Comparison of ENCODE assay signal across 14 mouse cellular contexts in the genomic region with DNA sequence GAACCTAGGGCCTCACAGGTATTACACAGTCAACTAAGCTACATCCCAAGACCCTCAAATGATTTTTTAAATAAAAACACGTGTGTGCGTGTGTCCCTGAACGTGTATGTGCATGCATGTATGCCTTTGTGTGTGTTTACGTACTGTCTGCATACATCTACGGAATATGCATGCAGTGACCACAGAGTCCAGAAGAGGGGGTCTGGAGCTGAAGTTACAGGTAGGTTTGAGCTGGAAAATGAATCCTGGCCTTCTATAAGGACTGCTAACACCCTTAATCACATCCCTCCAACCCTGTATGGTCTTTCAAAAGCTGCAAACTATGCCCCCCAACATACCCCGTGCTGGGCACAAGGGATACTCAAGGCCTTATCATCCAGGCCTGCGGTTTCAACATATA. TPM values are rescaled to one million over a fixed set of nuclear protein-coding genes. Genes with fewer than 3 reads are reported as not detected.
DNase-seq lines count a peak whose midpoint lies in the region; ATAC-seq and TF ChIP-seq lines count a peak whose summit lies in the region.
"Had no signal": no experiment of that assay in that cellular context is flagged by ENCODE, and none has a peak within 500 bp of the region (broad histone marks: within the 10 kb centered on the region; RNA-seq: fewer than 3 reads in every experiment).

No protein-coding gene starts in this region.

- peak; percentile 52 for TF ChIP-seq CTCF in heart, postnatal 0 days (IDR thresholded peaks at IDR 0.05; ENCODE audit: low read depth)
- no peak for TF ChIP-seq CTCF in lung, adult 2 months (IDR thresholded peaks at IDR 0.05; ENCODE audit: insufficient read depth, low read length)
- peak; percentile 55; the same call in 1 of the 2 replicates for TF ChIP-seq CTCF in brain, embryonic 14.5 days (IDR thresholded peaks at IDR 0.05; ENCODE audit: borderline replicate concordance, extremely low read depth, insufficient read depth, insufficient read length)

- DNase-seq in heart, postnatal 0 days (ENCODE audit: low spot score) = no peak
- DNase-seq in heart, adult 9 months (ENCODE audit: low spot score in 2 of 2) = no peak
- no peak for DNase-seq in lung, adult 2 months
- DNase-seq in brain, embryonic 14.5 days (ENCODE audit: low read depth) = peak; percentile 64
- DNase-seq in limb, embryonic 14.5 days (ENCODE audit: low spot score) = peak; percentile 42
- no peak for DNase-seq in spleen, adult 18-20 months
- DNase-seq in spleen, postnatal 14 days (ENCODE audit: low spot score in 2 of 2) = no peak
- DNase-seq: cerebellum, adult 9-11 months; heart, postnatal 36 days had no signal

- no peak for TF ChIP-seq EP300 in heart, postnatal 0 days (IDR thresholded peaks at IDR 0.05; ENCODE audit: low read depth)

- no peak for TF ChIP-seq POLR2A in lung, adult 2 months (IDR thresholded peaks at IDR 0.05; ENCODE audit: borderline replicate concordance, extremely low read depth, low read depth, low read length)
- no peak for TF ChIP-seq POLR2A in brain, embryonic 14.5 days (IDR thresholded peaks at IDR 0.05; ENCODE audit: borderline replicate concordance, extremely low read depth, insufficient read depth, insufficient read length, poor library complexity, severe bottlenecking)
- no peak for TF ChIP-seq POLR2A in limb, embryonic 14.5 days (IDR thresholded peaks at IDR 0.05; ENCODE audit: borderline replicate concordance, extremely low read depth, insufficient read depth, insufficient read length)

- H3K9ac ChIP-seq in heart, postnatal 0 days (replicated peaks; ENCODE audit: low read depth, low read length) = no peak overlapping the region
- H3K9ac ChIP-seq in lung, embryonic 16.5 days (ENCODE audit: low read length) = no peak overlapping the region
- H3K9ac ChIP-seq in limb, embryonic 14.5 days (ENCODE audit: low read depth, low read length, severe bottlenecking) = no peak overlapping the region

- no peak overlapping the region for H3K27ac ChIP-seq in heart, postnatal 0 days (ENCODE audit: low read depth)
- H3K27ac ChIP-seq in lung, embryonic 16.5 days (ENCODE audit: low read length) = peak overlapping the region; percentile 0
- H3K27ac ChIP-seq in limb, embryonic 14.5 days (replicated peaks; ENCODE audit: low read depth, low read length) = no peak overlapping the region

- H3K27me3 ChIP-seq in heart, postnatal 0 days (ENCODE audit: control insufficient read depth, insufficient read depth, low read length) = no peaks in the 10 kb centered on the region
- H3K27me3 ChIP-seq in lung, embryonic 16.5 days (ENCODE audit: control insufficient read depth, insufficient read depth, low read depth, low read length) = no peaks in the 10 kb centered on the region
- H3K27me3 ChIP-seq in limb, embryonic 14.5 days (ENCODE audit: control insufficient read depth, insufficient read depth, low read length) = no peaks in the 10 kb centered on the region

- ATAC-seq in heart, postnatal 0 days (ENCODE audit: insufficient read depth, low read depth) = no peak
- no peak for ATAC-seq in lung, embryonic 16.5 days (ENCODE audit: low read depth)
- ATAC-seq in limb, embryonic 14.5 days (ENCODE audit: low FRiP score, low read depth) = no peak
- ATAC-seq: forebrain, embryonic 16.5 days had no signal

- no peak overlapping the region for H3K4me2 ChIP-seq in heart, postnatal 0 days (ENCODE audit: low read depth, low read length)
- H3K4me2 ChIP-seq in lung, embryonic 16.5 days (ENCODE audit: low read depth, low read length) = no peak overlapping the region
- H3K4me2 ChIP-seq in limb, embryonic 14.5 days (replicated peaks; ENCODE audit: low read depth, low read length, severe bottlenecking) = no peak overlapping the region
- H3K4me2 ChIP-seq: limb, embryonic 13.5 days had no signal

- no peaks in the 10 kb centered on the region for H3K9me3 ChIP-seq in heart, postnatal 0 days (replicated peaks; ENCODE audit: control insufficient read depth, low read length)
- H3K9me3 ChIP-seq in lung, embryonic 16.5 days (ENCODE audit: control insufficient read depth, low read length) = no peaks in the 10 kb centered on the region
- H3K9me3 ChIP-seq in limb, embryonic 14.5 days (ENCODE audit: control insufficient read depth, low read length) = no peaks in the 10 kb centered on the region
- H3K9me3 ChIP-seq: limb, embryonic 13.5 days; megakaryocyte, embryonic 14.5 days had no signal

- WGBS in heart, postnatal 0 days = 61% methylated on average over 7 of the region's 7 CpGs
- whole genome bisulfite sequencing in lung, embryonic 16.5 days = 58% methylated on average over 7 of the region's 7 CpGs
- 62% methylated on average over 7 of the region's 7 CpGs for WGBS in lung, adult 2 months
- WGBS in limb, embryonic 14.5 days = 67% methylated on average over 7 of the region's 7 CpGs

- no peaks in the 10 kb centered on the region for H3K4me1 ChIP-seq in heart, postnatal 0 days (ENCODE audit: control insufficient read depth, insufficient read depth)
- peaks cover 8% of the 10 kb centered on the region; the same call in 1 of the 2 replicates for H3K4me1 ChIP-seq in lung, embryonic 16.5 days (replicated peaks; ENCODE audit: control insufficient read depth, insufficient read depth, low read length)
- no peaks in the 10 kb centered on the region for H3K4me1 ChIP-seq in lung, adult 2 months (ENCODE audit: control insufficient read depth, insufficient read depth, low read length)
- H3K4me1 ChIP-seq in limb, embryonic 14.5 days (ENCODE audit: control insufficient read depth, insufficient read depth, low read length) = peaks cover 9% of the 10 kb centered on the region

- H3K36me3 ChIP-seq in heart, postnatal 0 days (replicated peaks; ENCODE audit: control insufficient read depth, insufficient read depth, low read length) = no peaks in the 10 kb centered on the region
- H3K36me3 ChIP-seq in lung, embryonic 16.5 days (ENCODE audit: control insufficient read depth, insufficient read depth, low read length) = no peaks in the 10 kb centered on the region
- no peaks in the 10 kb centered on the region for H3K36me3 ChIP-seq in limb, embryonic 14.5 days (ENCODE audit: control insufficient read depth, insufficient read depth, low read length)
- H3K36me3 ChIP-seq: limb, embryonic 13.5 days had no signal

- H3K4me3 ChIP-seq in heart, postnatal 0 days (ENCODE audit: low read depth, low read length) = no peak overlapping the region
- no peak overlapping the region for H3K4me3 ChIP-seq in lung, embryonic 16.5 days (ENCODE audit: low read length)
- H3K4me3 ChIP-seq in lung, adult 2 months (replicated peaks; ENCODE audit: extremely low read depth, low read depth, low read length) = no peak overlapping the region
- no peak overlapping the region for H3K4me3 ChIP-seq in limb, embryonic 14.5 days (replicated peaks; ENCODE audit: low read length)
- H3K4me3 ChIP-seq: limb, embryonic 13.5 days; megakaryocyte, embryonic 14.5 days had no signal

RNA-seq across cellular contexts. Expression of gene Ankrd60, which starts 14.8 kb away (rescaled TPM):
- total RNA-seq in heart, postnatal 0 days (2014; rRNA removed; ENCODE audit: low replicate concordance) = not detected in 2 replicates
- polyA plus RNA-seq in heart, postnatal 0 days (2015; fragmentation: Nextera tagmentation; extraction: Ambion mirVana) = not detected in 2 replicates
- not detected in 2 replicates for polyA plus RNA-seq in lung, embryonic 16.5 days (2015; fragmentation: Nextera tagmentation; extraction: Ambion mirVana)
- not detected in 2 replicates for polyA plus RNA-seq in lung, adult 2 months (2012; rRNA removed)
- not detected in 2 replicates for polyA plus RNA-seq in brain, embryonic 14.5 days (2012; rRNA removed)
- polyA plus RNA-seq in limb, embryonic 14.5 days (2012; rRNA removed) = not detected in 2 replicates
- not detected in 2 replicates for polyA plus RNA-seq in limb, embryonic 14.5 days (2014; fragmentation: Nextera tagmentation; extraction: Ambion mirVana)
- total RNA-seq: heart, postnatal 36 days had no signal
- polyA plus RNA-seq: forebrain, embryonic 16.5 days; limb, embryonic 13.5 days had no signal

RNA-seq across cellular contexts. Expression of gene 1700021F07Rik, which starts 41.0 kb away (rescaled TPM):
- total RNA-seq in heart, postnatal 0 days (2014; rRNA removed; ENCODE audit: low replicate concordance) = not detected in 2 replicates
- polyA plus RNA-seq in heart, postnatal 0 days (2015; fragmentation: Nextera tagmentation; extraction: Ambion mirVana) = not detected in 2 replicates
- polyA plus RNA-seq in lung, embryonic 16.5 days (2015; fragmentation: Nextera tagmentation; extraction: Ambion mirVana) = not detected in 2 replicates
- polyA plus RNA-seq in lung, adult 2 months (2012; rRNA removed) = not detected in 2 replicates
- not detected in 2 replicates for polyA plus RNA-seq in brain, embryonic 14.5 days (2012; rRNA removed)
- polyA plus RNA-seq in limb, embryonic 14.5 days (2012; rRNA removed) = not detected in 2 replicates
- polyA plus RNA-seq in limb, embryonic 14.5 days (2014; fragmentation: Nextera tagmentation; extraction: Ambion mirVana) = not detected in 2 replicates
- total RNA-seq: heart, postnatal 36 days had no signal
- polyA plus RNA-seq: forebrain, embryonic 16.5 days; limb, embryonic 13.5 days; thymus, postnatal 0 days had no signal

Comparison
In these comparisons a context has a peak if more than half of its experiments do, and no peak if none do; other contexts are left out.
1. DNase-seq: peak in brain, embryonic 14.5 days (single experiment) and limb, embryonic 14.5 days (single experiment); none in heart, postnatal 0 days (single experiment), heart, adult 9 months (0 of 2), lung, adult 2 months (single experiment), spleen, adult 18-20 months (0 of 2) and spleen, postnatal 14 days (0 of 2).